In genomic region chr12:102148746-102149145, GRCm38 (mm10) we compare ENCODE assay signal across 11 mouse cellular contexts. TPM values are rescaled to one million over a fixed set of nuclear protein-coding genes. Genes with fewer than 3 reads are reported as not detected.
DNase-seq lines count a peak whose midpoint lies in the region; ATAC-seq and TF ChIP-seq lines count a peak whose summit lies in the region.
"Had no signal": no experiment of that assay in that cellular context is flagged by ENCODE, and none has a peak within 500 bp of the region (broad histone marks: within the 10 kb centered on the region; RNA-seq: fewer than 3 reads in every experiment).

No protein-coding gene starts in this region.

- H3K9ac ChIP-seq in liver, embryonic 14.5 days (replicated peaks) = no peak overlapping the region
- H3K9ac ChIP-seq: heart, embryonic 15.5 days; liver, embryonic 13.5 days had no signal

- no peak for TF ChIP-seq EP300 in liver, embryonic 14.5 days (IDR thresholded peaks at IDR 0.05; ENCODE audit: low read depth)

- 46% methylated on average over 2 of the region's 2 CpGs for WGBS in liver, embryonic 14.5 days (ENCODE audit: insufficient replicate concordance)

- H3K4me3 ChIP-seq in liver, embryonic 14.5 days (ENCODE audit: insufficient read depth in 1 of 2, low read depth in 2 of 2, low read length in 2 of 2) = no peak overlapping the region
- H3K4me3 ChIP-seq: heart, embryonic 15.5 days; liver, embryonic 13.5 days had no signal

- no peak overlapping the region for H3K27ac ChIP-seq in liver, embryonic 14.5 days
- H3K27ac ChIP-seq: heart, embryonic 15.5 days; liver, embryonic 13.5 days had no signal

- in situ Hi-C loops in Patski (cut with MboI; ENCODE audit: low pct_unique_long_range_greater_than_20kb) = no loop called here

- H3K27me3 ChIP-seq in liver, embryonic 14.5 days (ENCODE audit: control insufficient read depth, insufficient read depth, low read length) = no peaks in the 10 kb centered on the region
- H3K27me3 ChIP-seq in Patski = peaks cover 18% of the 10 kb centered on the region
- H3K27me3 ChIP-seq: heart, embryonic 15.5 days; liver, embryonic 13.5 days had no signal

- H3K36me3 ChIP-seq in liver, embryonic 14.5 days (replicated peaks; ENCODE audit: control insufficient read depth, insufficient read depth, low read depth) = no peaks in the 10 kb centered on the region
- H3K36me3 ChIP-seq: G1E; heart, embryonic 15.5 days; liver, embryonic 13.5 days had no signal

- intact Hi-C loops in heart, postnatal 10 days (cut with DNase I) = no loop called here

- DNase-seq in cerebellum, postnatal 14 days = peak; percentile 21 to 48
- DNase-seq in cerebellum, adult 8-10 months = no peak
- no peak for DNase-seq in liver, embryonic 14.5 days (ENCODE audit: low read depth in 3 of 3, low spot score in 3 of 3)
- DNase-seq in liver (no peak), Patski (ENCODE audit: low read depth, low spot score) (no peak)
- peak; percentile 12 for DNase-seq in naive thymus-derived CD4-positive, alpha-beta T cell, adult 2 months (ENCODE audit: low read depth)
- DNase-seq in heart, postnatal 10 days = no peak
- DNase-seq: liver, embryonic 13.5 days had no signal

- POLR2A ChIA-PET in Patski (lab: Charles Lee) = no interaction called here

- CTCF ChIA-PET in Patski (lab: Charles Lee) = interaction anchor here (1.2 to 1.4 kb wide), 2 partner anchors 13 to 194 kb away, joined by 4 to 6 read pairs; no protein-coding TSS in a partner anchor

- no peaks in the 10 kb centered on the region for H3K9me3 ChIP-seq in liver, embryonic 14.5 days (ENCODE audit: control insufficient read depth, low read length)
- H3K9me3 ChIP-seq: G1E; heart, embryonic 15.5 days; liver, embryonic 13.5 days had no signal

- ATAC-seq in liver, embryonic 14.5 days (ENCODE audit: insufficient read depth) = no peak
- ATAC-seq in Patski = no peak
- ATAC-seq in megakaryocyte-erythroid progenitor cell, adult 5-6 weeks (replicated peaks; ENCODE audit: low FRiP score, low TSS enrichment, poor library complexity, severe bottlenecking) = no peak

- 0 out of 4 replicates have a peak, but pooled peaks cover 0 to 2% of the 10 kb centered on the region in 2 experiments for H3K4me1 ChIP-seq in liver, embryonic 14.5 days (replicated peaks; ENCODE audit: control insufficient read depth in 2 of 2, insufficient read depth in 2 of 2, low read length in 1 of 2)
- H3K4me1 ChIP-seq: heart, embryonic 15.5 days; liver, embryonic 13.5 days had no signal

- no peak overlapping the region for H3K4me2 ChIP-seq in liver, embryonic 14.5 days (ENCODE audit: low read depth)
- H3K4me2 ChIP-seq: heart, embryonic 15.5 days; liver, embryonic 13.5 days had no signal

- TF ChIP-seq CTCF in liver, embryonic 14.5 days (IDR thresholded peaks at IDR 0.05; ENCODE audit: low read depth) = peak; percentile 31
- peak; percentile 62 for TF ChIP-seq CTCF in Patski (IDR thresholded peaks at IDR 0.05)

RNA-seq across cellular contexts. Expression of gene Slc24a4, which starts 20.2 kb away (rescaled TPM):
- 0.08 and 0.10 TPM in 2 replicates for polyA plus RNA-seq in liver, embryonic 14.5 days (2012; rRNA removed)
- 0.08 and 0.13 TPM in 2 replicates for polyA plus RNA-seq in liver, embryonic 14.5 days (2014; fragmentation: Nextera tagmentation; extraction: Ambion mirVana)
- polyA plus RNA-seq in Patski (2021) = not detected
- total RNA-seq in heart, postnatal 10 days (2021) = 1 to 10 TPM in 1 of 2 experiments, under 1 TPM in 1; 0.84 to 2.0 TPM
- not detected in 2 replicates for total RNA-seq in megakaryocyte-erythroid progenitor cell, adult 5-6 weeks (2014; fragmentation: Nextera tagmentation)
- not detected in 2 replicates for total RNA-seq in megakaryocyte-erythroid progenitor cell, adult 5-6 weeks (2017)
- polyA plus RNA-seq: G1E had no signal

Comparison
In these comparisons a context has a peak if more than half of its experiments do, and no peak if none do; other contexts are left out.
1. DNase-seq: peak in cerebellum, postnatal 14 days (2 of 2) and naive thymus-derived CD4-positive, alpha-beta T cell, adult 2 months (single experiment); none in cerebellum, adult 8-10 months (single experiment), liver, embryonic 14.5 days (0 of 3), liver (single experiment), Patski (single experiment) and heart, postnatal 10 days (0 of 2).